Mouse (Mus musculus): ENCODE results near the gene Tgoln1. TPM values are rescaled to one million over a fixed set of nuclear protein-coding genes. Genes with fewer than 3 reads are reported as not detected.
A peak's percentile ranks its signal among the peaks of the same experiment; 100 is the strongest.

Gene Tgoln1
- polyA plus RNA-seq, 1 experiment from 2014 or later: 37.6 TPM

DNA sequence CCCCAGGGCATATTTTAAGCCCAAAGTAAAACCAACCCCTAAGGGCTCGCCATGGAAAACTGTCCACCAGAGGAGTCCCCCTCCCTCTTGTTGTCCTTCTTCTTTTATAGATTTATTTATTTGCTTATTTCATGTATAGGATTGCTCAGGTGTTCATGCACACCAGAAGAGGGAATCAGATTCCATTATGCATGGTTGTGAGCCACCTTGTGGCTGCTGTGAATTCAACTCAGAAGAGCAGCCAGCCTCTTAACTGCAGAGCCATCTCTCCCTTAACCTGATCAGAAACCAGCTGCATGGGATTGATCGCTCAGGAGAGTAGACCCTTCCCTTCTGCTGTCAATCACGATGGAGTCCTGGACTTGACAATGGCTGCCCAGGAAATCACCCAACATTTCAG is 20.1 kb upstream of the Tgoln1 start:
- Histone ChIP-seq H3K4me2 (ENCODE audit: low read length) (no peak overlapping the region), H3K9me3 (ENCODE audit: control insufficient read depth, low read length) (no peaks in the 10 kb centered on the region), H3K4me3 (ENCODE audit: low read depth, low read length) (no peak overlapping the region), H3K4me1 (replicated peaks; ENCODE audit: control insufficient read depth, insufficient read depth, low read length) (0 out of 2 replicates have a peak, but pooled peaks cover 10% of the 10 kb centered on the region), H3K9ac (ENCODE audit: low read length) (no peak overlapping the region), H3K36me3 (ENCODE audit: control insufficient read depth, insufficient read depth, low read length) (peaks cover 21% of the 10 kb centered on the region), H3K27me3 (replicated peaks; ENCODE audit: control insufficient read depth, insufficient read depth, low read length) (no peaks in the 10 kb centered on the region), H3K27ac (ENCODE audit: low read depth) (no peak overlapping the region)
- ATAC-seq (replicated peaks; ENCODE audit: low FRiP score, low TSS enrichment, low read depth) (no peak), DNase-seq (ENCODE audit: low spot score) (no peak)
- 86% methylated on average over 3 of the region's 3 CpGs for WGBS

DNA sequence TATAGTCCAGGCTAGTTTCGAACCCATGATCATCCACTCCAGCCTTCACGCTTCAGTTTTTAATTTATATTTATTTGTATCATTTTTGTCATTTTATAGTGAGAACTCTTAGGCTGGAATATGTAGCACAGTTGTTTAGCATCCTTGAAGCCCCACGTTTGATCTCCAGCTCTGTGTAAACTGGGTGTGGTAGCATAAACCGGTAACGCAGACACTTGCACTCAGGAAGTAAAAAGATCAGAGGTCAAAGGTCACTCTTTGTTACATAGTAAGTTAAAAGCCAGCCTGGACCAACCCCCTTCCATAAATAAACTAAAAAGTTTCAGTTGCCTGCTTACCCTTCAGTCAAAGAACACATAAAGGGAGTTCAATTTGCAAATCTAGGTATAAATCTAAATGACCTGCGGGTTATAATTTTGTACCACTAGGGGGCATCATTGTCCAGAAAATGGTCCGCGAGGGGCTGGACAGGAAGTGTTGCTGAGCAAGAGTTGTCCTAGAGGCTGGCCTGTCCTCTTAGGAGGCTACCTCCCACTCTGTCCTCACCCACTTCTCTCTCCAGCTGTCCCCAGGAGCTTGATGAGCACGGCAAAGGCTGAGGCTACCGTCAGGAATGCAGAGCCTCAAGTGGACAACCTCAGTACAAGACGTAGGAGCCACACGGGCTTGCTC is 19.1 kb upstream of the Tgoln1 start:
- H3K4me3 ChIP-seq (ENCODE audit: low read depth, low read length): no peak overlapping the region
- DNase-seq (ENCODE audit: low spot score) (peak; percentile 79), ATAC-seq (replicated peaks; ENCODE audit: low FRiP score, low TSS enrichment, low read depth) (peak; percentile 70)
- no peaks in the 10 kb centered on the region for H3K9me3 ChIP-seq (ENCODE audit: control insufficient read depth, low read length)
- no peak overlapping the region for H3K9ac ChIP-seq (ENCODE audit: low read length)
- no peak overlapping the region for H3K27ac ChIP-seq (ENCODE audit: low read depth)
- peaks cover 31% of the 10 kb centered on the region for H3K36me3 ChIP-seq (ENCODE audit: control insufficient read depth, insufficient read depth, low read length)
- H3K4me1 ChIP-seq (replicated peaks; ENCODE audit: control insufficient read depth, insufficient read depth, low read length): 0 out of 2 replicates have a peak, but pooled peaks cover 10% of the 10 kb centered on the region
- 35% methylated on average over 12 of the region's 12 CpGs for WGBS
- H3K27me3 ChIP-seq (replicated peaks; ENCODE audit: control insufficient read depth, insufficient read depth, low read length): no peaks in the 10 kb centered on the region
- no peak overlapping the region for H3K4me2 ChIP-seq (ENCODE audit: low read length)

DNA sequence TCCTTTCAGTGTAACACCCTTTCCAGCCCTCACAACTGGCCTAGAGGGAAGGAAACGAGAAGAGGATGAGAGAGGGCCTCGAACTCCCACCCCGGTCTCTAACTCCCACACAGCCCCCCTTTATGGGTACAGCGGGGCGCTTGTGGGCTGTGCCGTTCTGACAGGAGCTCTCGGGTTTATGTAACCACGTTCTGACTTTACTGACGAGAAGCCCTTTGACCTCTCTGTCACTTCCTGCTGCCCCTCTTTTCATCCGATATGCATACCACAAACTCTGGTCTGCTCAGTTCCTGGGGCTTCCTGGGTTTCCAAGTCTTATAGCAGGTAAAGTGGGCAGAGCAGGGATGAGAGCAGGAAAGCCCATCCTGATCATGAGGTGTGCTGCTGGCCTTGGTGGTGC is 17.5 kb upstream of the Tgoln1 start:
- Histone ChIP-seq H3K9me3 (ENCODE audit: control insufficient read depth, low read length) (no peaks in the 10 kb centered on the region), H3K9ac (ENCODE audit: low read length) (no peak overlapping the region), H3K4me2 (ENCODE audit: low read length) (no peak overlapping the region), H3K36me3 (ENCODE audit: control insufficient read depth, insufficient read depth, low read length) (peaks cover 47% of the 10 kb centered on the region), H3K27ac (ENCODE audit: low read depth) (no peak overlapping the region), H3K4me1 (replicated peaks; ENCODE audit: control insufficient read depth, insufficient read depth, low read length) (0 out of 2 replicates have a peak, but pooled peaks cover 10% of the 10 kb centered on the region), H3K27me3 (replicated peaks; ENCODE audit: control insufficient read depth, insufficient read depth, low read length) (no peaks in the 10 kb centered on the region), H3K4me3 (ENCODE audit: low read depth, low read length) (no peak overlapping the region)
- DNase-seq (ENCODE audit: low spot score): no peak
- ATAC-seq (replicated peaks; ENCODE audit: low FRiP score, low TSS enrichment, low read depth): no peak
- 74% methylated on average over 10 of the region's 10 CpGs for WGBS

DNA sequence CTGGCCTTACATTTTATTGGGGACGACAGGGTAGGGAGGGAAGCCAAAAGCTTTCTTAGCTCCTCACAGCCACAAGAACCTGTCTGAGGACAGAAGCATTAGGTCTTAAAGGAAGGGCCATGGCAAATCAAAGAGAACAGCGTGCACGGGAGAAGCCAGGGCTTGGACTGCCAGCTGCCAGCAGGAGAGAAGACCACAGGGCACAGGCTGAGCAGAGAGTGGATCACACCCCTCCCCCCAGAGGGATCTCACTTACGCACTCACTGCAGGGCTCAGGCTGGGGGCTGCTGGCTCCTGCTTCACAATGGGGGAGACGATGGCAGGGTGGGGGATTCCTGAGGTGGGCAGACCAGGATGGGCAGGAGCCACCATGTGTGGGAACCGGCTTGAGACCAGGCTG is 14.9 kb upstream of the Tgoln1 start:
- WGBS: 79% methylated on average over 6 of the region's 6 CpGs

DNA sequence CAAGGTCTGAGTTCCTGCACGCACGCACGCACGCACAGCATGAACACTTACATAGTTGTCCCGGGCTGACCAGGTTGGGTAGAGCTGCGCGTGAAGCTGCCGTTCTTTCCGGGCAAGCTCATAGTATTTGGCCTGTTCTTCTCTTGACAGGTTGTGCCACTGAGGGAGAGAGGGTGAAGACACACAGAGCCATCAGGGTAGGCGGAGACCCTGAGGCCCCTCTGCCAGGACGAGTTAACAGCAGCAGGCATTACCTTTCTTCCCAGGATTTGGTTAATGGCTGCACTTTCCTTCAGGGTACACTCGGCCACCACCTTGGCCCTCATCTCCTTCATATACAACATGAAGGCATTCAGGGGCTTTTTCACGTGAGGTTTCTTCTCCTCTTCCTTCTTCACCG is 14.2 kb upstream of the Tgoln1 start:
- no peak overlapping the region for H3K9ac ChIP-seq (ENCODE audit: low read length)
- H3K4me1 ChIP-seq (replicated peaks; ENCODE audit: control insufficient read depth, insufficient read depth, low read length): 0 out of 2 replicates have a peak, but pooled peaks cover 5% of the 10 kb centered on the region
- no peak overlapping the region for H3K4me3 ChIP-seq (ENCODE audit: low read depth, low read length)
- no peaks in the 10 kb centered on the region for H3K9me3 ChIP-seq (ENCODE audit: control insufficient read depth, low read length)
- WGBS: 91% methylated on average over 14 of the region's 14 CpGs
- DNase-seq (ENCODE audit: low spot score): no peak
- no peak overlapping the region for H3K27ac ChIP-seq (ENCODE audit: low read depth)
- ATAC-seq (replicated peaks; ENCODE audit: low FRiP score, low TSS enrichment, low read depth): no peak
- H3K4me2 ChIP-seq (ENCODE audit: low read length): no peak overlapping the region
- H3K27me3 ChIP-seq (replicated peaks; ENCODE audit: control insufficient read depth, insufficient read depth, low read length): no peaks in the 10 kb centered on the region
- H3K36me3 ChIP-seq (ENCODE audit: control insufficient read depth, insufficient read depth, low read length): peaks cover 78% of the 10 kb centered on the region

More for the DNA sequence above, 14.9 kb upstream of the Tgoln1 start:
- Histone ChIP-seq H3K27me3 (replicated peaks; ENCODE audit: control insufficient read depth, insufficient read depth, low read length) (no peaks in the 10 kb centered on the region), H3K36me3 (ENCODE audit: control insufficient read depth, insufficient read depth, low read length) (peaks cover 70% of the 10 kb centered on the region), H3K27ac (ENCODE audit: low read depth) (no peak overlapping the region), H3K4me2 (ENCODE audit: low read length) (no peak overlapping the region), H3K4me1 (replicated peaks; ENCODE audit: control insufficient read depth, insufficient read depth, low read length) (0 out of 2 replicates have a peak, but pooled peaks cover 10% of the 10 kb centered on the region), H3K9me3 (ENCODE audit: control insufficient read depth, low read length) (no peaks in the 10 kb centered on the region), H3K9ac (ENCODE audit: low read length) (no peak overlapping the region), H3K4me3 (ENCODE audit: low read depth, low read length) (no peak overlapping the region)
- DNase-seq (ENCODE audit: low spot score) (no peak), ATAC-seq (replicated peaks; ENCODE audit: low FRiP score, low TSS enrichment, low read depth) (no peak)

DNA sequence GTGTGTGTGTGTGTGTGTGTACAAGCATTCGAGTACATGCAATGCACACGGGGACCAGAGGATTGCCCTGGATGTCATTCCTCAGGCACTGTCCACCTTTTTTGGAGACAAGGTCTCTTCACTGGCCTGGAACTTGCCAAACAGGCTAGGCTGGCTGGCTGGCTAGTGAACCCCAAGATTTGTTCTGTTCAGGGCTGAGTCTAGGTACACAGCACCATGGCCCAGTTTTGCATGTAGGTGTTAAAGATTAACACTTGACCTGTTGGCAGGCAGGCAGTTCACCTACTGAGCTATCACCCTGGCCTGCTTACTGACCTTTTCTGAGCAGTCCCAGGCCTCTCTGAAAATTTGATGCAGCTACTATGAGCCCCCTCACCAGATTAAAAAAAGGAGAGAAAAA is 13.6 kb upstream of the Tgoln1 start:
- no peak overlapping the region for H3K4me3 ChIP-seq (ENCODE audit: low read depth, low read length)
- no peak overlapping the region for H3K27ac ChIP-seq (ENCODE audit: low read depth)
- H3K9me3 ChIP-seq (ENCODE audit: control insufficient read depth, low read length): no peaks in the 10 kb centered on the region
- DNase-seq (ENCODE audit: low spot score): no peak
- 0 out of 2 replicates have a peak, but pooled peaks cover under 1% of the 10 kb centered on the region for H3K4me1 ChIP-seq (replicated peaks; ENCODE audit: control insufficient read depth, insufficient read depth, low read length)
- no peak for ATAC-seq (replicated peaks; ENCODE audit: low FRiP score, low TSS enrichment, low read depth)
- WGBS: 79% methylated on average over 2 of the region's 2 CpGs
- no peaks in the 10 kb centered on the region for H3K27me3 ChIP-seq (replicated peaks; ENCODE audit: control insufficient read depth, insufficient read depth, low read length)
- H3K9ac ChIP-seq (ENCODE audit: low read length): no peak overlapping the region
- H3K4me2 ChIP-seq (ENCODE audit: low read length): no peak overlapping the region
- H3K36me3 ChIP-seq (ENCODE audit: control insufficient read depth, insufficient read depth, low read length): peaks cover 78% of the 10 kb centered on the region

DNA sequence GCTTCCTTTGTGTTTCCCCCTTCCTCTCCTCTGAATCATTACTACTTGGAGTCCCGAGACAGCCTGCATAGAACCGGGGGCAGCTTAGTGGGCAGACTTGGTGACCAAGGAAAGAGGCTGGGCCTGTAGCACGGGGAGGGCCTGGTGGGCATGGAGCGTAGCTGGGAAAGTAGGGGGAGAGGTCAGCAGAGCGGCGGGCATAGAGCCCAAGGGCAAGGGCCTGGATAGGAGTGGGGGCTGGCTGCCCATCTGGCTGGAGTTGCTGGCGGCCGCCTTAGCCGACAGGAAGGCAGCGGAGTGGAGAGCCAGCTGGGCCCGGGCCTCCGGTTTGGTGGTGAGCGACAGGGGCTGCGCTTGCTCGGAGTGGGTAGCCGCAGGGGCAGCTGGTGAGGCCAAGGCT is 10.5 kb upstream of the Tgoln1 start:
- Histone ChIP-seq H3K36me3 (ENCODE audit: control insufficient read depth, insufficient read depth, low read length) (peaks cover 60% of the 10 kb centered on the region), H3K27me3 (replicated peaks; ENCODE audit: control insufficient read depth, insufficient read depth, low read length) (no peaks in the 10 kb centered on the region), H3K4me1 (replicated peaks; ENCODE audit: control insufficient read depth, insufficient read depth, low read length) (no peaks in the 10 kb centered on the region), H3K4me3 (ENCODE audit: low read depth, low read length) (no peak overlapping the region), H3K4me2 (ENCODE audit: low read length) (no peak overlapping the region), H3K9ac (ENCODE audit: low read length) (no peak overlapping the region), H3K27ac (ENCODE audit: low read depth) (no peak overlapping the region), H3K9me3 (ENCODE audit: control insufficient read depth, low read length) (no peaks in the 10 kb centered on the region)
- DNase-seq (ENCODE audit: low spot score) (no peak), ATAC-seq (replicated peaks; ENCODE audit: low FRiP score, low TSS enrichment, low read depth) (no peak)
- WGBS: 92% methylated on average over 16 of the region's 16 CpGs

DNA sequence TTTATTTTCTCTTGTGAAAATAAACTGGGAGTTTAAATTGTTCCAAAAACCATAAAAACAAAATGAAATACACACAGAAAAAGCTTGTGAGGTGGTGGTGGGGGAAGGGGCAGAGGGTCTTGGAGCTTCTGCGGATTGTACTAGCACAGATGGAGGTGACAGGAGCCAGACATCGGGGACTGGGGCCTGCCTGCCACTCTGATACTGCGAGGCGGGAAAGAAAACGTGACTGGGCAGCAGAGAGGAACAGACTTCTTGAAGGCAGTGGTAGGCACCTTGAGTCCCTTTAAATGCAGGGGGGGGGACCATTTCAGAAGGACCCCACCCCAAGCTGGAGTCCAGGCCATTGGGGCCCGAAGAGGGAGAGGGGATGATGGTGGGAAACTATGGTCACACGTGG is 9.6 kb upstream of the Tgoln1 start:
- 75% methylated on average over 7 of the region's 7 CpGs for WGBS
- no peak overlapping the region for H3K9ac ChIP-seq (ENCODE audit: low read length)
- no peak for DNase-seq (ENCODE audit: low spot score)
- no peaks in the 10 kb centered on the region for H3K9me3 ChIP-seq (ENCODE audit: control insufficient read depth, low read length)
- H3K36me3 ChIP-seq (ENCODE audit: control insufficient read depth, insufficient read depth, low read length): peaks cover 51% of the 10 kb centered on the region
- H3K4me1 ChIP-seq (replicated peaks; ENCODE audit: control insufficient read depth, insufficient read depth, low read length): no peaks in the 10 kb centered on the region
- no peak overlapping the region for H3K4me3 ChIP-seq (ENCODE audit: low read depth, low read length)
- H3K27ac ChIP-seq (ENCODE audit: low read depth): no peak overlapping the region
- no peaks in the 10 kb centered on the region for H3K27me3 ChIP-seq (replicated peaks; ENCODE audit: control insufficient read depth, insufficient read depth, low read length)
- no peak overlapping the region for H3K4me2 ChIP-seq (ENCODE audit: low read length)
- no peak for ATAC-seq (replicated peaks; ENCODE audit: low FRiP score, low TSS enrichment, low read depth)

All from intestine, embryonic 14.5 days (tissue).